Mouse (Mus musculus) frontal cortex, postnatal 25 days (tissue): ENCODE data around the gene Tbc1d1.
A peak's percentile ranks its signal among the peaks of the same experiment; 100 is the strongest.

Experiments
- DNase-seq, 2 experiments: peaks; one replicate each; pipeline ENCODE4 v3.0.0; 2022; ENCODE audit warnings: low spot score in 2 of 2

Tbc1d1 gene

DNA sequence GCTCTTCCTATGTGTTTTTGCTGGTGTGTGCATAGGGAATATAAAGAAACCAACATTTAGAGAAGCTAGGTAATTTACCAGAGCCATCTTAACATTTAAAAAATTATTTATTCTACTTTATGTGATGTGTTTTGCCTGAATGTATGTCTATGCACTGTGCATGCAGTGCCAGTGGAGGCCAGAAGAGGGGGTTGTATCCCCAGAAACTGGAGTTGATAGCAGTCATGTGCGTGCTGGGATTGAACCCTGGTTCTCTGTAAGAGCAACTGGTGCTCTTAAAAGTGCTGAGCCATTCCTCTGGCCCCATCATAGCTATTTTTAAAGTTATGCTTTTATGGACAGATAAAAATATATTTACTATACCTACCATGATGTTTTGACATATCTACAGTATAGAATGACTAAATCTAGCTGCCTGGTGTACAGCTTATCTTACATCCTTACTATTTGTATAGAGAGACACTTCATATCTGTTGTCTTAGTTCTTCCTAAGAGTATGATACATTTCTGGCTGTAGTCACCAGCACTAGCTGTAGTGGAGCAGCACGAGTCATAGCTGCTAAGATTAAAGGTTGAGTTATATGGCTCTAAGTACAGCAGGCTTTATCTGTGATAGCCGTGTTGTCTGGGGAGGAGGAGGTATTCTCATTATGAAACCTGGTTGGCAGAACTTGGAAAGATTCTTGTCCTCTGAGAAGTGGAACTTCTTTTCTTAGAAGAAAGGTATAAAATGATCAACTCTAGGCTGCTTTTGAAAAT is 83.0 kb downstream of the Tbc1d1 start:
- no peak for DNase-seq

DNA sequence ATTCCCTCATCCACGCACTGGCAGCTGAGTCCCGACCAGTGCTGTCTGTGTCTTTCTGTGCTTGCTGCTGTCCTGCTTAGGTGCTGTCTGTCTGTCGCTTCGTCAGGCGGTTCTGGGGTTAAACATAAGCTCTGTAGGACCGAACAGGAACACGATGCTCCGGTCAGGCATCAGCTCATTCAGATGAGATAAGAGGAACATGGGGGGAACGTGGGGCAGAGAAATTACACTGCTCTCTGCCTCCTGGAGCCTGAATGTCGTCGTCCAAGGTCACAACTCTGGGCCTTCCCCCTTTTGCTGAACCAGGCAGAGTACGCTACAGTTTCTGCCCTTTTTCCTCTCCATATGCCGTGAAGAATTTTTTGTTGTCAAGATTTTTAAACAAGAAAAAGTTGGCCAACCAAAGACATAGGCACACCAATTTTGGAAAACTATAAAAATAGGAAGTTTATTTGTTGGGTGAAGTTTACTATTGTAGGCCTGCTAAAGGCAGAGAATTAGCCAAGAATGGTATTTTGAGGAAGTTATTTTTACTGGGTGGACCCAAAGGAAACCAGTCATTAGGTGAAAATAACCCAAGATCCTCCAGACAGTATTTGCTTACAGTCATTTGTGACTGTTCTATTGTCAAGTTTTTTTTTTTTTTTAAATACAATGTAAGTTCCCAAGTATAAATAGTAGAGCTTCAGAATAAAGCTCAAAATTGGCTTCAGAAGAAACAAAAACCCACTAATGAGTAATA is 85.0 kb downstream of the Tbc1d1 start:
- no peak for DNase-seq

DNA sequence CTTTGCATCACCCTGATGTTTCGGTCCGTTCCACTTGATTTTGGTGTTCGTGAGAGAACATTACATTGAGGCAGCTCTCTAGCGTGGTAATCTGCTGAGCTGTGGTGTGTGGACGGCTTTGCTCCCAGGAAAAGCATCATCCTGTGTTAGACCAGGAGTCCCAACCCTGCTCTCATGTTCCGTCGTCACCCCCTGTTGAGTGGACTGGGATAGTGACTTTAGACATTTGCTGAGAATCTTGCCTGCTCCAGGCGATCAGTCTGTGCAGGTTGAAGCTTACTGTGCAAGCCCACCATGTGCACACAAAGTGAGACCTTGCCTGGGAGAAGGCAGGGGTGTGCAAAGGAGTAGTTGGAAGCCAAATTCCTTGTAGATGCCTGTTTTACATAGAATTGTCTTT is 85.8 kb downstream of the Tbc1d1 start:
- no peak for DNase-seq

DNA sequence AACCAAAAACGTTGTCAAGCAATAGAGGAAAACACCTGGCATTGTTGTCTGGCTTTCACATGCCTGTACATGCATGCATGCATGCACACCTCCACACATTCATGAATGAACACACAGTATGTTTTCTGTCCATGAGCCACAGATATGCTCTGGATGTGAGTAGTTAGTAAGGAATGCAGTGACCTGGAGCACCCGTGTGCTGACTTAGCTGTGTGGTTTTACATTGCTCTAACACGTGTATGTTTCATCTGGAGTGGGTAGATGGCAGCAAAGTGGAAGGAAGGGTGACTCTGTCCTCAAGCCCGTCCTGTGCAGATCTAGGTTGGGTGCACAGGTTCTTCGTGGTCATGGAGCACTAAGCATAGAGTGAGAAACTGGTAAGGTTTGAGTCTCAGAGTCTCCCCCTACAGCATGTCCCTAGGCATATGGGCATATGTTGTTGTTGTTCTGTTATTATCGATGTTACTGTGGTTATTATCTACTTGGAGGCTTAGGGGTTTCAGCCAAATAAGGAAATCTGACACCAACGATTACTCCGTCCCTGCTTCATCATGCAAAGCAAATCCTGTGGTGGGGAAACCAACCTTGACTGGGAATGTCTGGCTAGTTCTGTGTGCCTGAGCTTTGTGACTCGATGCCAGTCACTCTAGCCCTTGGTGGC is 86.8 kb downstream of the Tbc1d1 start:
- DNase-seq: no peak

DNA sequence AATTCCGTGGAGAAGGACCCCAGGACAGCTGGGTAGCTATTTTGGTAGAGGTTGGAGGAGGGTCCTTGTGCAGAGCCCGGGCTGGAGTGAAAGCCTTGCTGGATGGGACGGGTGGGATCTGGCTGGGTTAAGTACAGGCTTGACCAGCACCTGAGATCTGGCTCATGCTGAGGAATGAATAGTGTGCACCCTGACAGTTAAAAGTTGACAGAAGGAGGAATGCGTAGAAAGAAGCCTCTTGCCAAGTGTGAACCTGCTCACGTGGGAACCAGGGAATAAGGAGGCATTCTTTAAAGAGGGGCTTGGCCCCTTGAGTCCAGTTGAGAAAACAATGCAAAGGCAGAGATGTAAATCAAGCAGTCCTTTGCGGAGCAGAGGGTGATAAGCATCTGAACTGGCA is 87.6 kb downstream of the Tbc1d1 start:
- DNase-seq: no peak

DNA sequence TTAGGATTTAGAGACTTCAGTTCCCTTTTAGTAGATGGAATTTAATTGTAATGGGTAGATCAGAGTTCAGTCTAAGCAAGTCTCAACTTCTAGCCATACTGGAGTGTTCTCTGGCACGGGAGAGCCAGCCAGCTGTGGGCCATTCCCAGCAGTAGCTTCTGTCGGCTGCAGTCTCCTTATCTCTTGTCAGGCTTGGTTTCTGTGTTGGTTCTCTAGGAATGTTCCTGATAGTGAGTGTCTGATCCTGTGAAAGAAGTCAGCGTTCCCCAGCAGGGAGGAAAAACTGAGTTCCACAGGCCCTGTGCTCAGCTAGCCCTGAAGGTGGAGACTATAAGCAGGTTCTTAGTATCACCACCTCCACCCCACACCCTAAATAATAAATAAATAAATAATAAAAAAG is 88.2 kb downstream of the Tbc1d1 start:
- DNase-seq: no peak

DNA sequence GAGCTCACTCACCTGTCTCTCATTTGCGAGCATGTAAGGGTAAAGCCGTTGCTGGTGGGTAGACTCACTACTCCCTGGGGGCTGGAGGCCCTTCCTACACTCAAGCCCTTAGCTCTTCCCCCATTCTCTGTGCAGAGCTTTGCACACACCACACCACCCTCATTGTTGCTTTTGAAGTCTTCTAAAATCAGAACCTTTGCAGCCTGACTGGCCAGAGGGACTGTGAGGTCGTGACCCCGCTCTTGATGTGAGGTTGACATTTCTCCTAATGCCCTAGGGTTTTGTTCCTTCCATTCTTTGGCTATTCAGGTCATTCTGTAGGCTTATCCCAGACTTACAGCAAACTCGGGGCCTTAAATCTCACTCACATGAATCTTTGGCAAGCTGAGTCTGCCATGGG is 88.6 kb downstream of the Tbc1d1 start:
- no peak for DNase-seq

DNA sequence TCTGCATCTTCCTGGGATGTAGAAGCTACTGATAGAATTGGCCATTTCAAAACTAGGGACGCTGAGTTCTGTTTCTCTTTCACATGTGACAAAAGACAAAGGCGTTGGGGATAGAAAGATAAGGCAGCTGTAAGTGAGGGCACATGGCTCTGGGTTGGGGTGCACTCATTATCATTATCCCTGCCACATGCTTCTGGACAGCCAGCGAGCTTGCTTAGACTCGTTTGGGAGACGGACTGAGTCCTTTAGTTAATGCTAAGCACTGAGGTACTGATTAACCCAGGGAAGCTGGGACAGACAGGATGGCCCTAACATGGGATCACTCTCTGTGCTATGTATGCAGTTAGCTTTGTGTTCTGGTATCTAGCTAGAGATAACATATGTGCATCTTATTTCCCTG is 95.3 kb downstream of the Tbc1d1 start:
- DNase-seq: no peak

DNA sequence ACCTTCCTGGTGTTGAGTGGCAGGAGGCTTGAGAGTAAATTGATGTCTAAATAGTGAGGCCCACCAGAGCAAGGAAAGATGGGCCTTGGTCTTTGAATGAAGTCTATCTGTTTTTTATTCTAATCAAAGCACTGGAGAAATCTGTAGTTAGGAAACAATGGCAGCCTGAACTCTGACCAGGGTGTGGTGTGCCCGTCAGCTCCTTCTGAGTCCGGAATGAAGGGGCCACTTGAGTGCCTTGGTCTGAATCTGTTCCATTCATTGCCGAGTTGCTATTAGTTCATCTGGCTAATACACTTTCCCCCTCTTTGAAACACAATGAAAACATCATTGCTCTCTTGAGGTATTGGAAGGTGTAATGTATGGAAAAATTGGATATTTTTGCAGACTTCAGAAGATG is 98.2 kb downstream of the Tbc1d1 start:
- DNase-seq: no peak

DNA sequence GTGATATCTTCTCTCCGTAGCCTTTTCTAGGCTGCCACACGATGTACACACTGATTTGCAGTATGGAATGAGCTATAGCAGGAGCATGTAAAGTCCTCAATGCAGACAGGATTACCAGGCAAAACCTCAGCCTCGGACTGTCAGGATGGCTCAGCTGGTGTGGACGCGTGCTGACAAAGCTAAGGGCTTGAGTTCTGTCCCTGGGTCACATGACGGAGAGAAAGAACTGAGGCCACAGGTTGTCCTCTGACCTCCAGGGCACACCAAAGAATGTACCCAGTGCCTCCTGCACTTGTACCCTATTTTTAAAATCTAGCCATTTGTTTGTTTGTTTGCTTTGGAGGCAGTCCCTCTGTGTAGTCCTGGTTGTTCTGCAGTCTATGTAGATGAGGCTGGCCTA is 98.9 kb downstream of the Tbc1d1 start:
- no peak for DNase-seq

DNA sequence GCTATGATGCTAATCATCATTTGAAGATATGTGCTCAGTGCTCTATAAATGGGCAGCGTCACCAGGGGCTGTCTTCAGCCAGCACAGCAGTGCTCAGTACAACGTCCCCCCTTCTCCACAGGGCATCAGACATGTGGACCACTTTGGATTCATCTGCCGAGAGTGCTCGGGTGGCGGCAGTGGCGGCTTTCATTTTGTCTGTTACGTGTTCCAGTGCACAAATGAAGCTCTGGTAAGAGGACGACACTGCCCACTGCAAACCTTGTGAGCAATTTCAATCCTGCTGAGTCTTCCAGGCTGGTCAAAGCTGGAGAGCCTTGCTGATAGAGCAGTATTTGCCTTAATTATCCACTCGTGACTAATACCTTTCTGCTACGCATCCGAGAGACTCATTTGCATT is 107.2 kb downstream of the Tbc1d1 start:
- DNase-seq: no peak

DNA sequence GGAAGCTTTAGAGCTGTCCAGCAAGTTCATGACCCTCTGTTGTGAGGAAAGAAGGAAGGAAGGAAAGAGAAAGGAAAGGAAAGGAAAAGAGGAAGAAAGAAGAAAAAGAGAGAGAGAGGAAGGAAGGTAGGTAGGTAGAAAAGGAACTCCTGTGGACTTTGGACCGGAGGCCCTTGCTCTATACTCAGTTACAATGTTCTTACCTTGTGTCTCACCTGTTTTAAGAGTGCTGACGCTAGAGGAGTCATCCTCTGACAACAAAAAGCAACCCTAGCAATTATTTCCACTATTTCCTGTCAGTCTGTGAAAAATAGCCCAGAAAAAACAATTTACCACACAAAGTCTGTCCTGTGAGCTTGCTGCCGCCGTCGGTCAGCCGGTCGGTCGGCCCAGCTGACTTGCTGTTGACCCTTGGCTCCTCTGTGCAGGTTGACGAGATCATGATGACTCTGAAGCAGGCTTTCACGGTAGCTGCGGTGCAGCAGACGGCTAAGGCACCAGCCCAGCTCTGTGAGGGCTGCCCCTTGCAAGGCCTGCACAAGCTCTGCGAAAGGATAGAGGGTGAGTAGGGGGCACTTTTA is 107.9 kb downstream of the Tbc1d1 start:
- no peak for DNase-seq

DNA sequence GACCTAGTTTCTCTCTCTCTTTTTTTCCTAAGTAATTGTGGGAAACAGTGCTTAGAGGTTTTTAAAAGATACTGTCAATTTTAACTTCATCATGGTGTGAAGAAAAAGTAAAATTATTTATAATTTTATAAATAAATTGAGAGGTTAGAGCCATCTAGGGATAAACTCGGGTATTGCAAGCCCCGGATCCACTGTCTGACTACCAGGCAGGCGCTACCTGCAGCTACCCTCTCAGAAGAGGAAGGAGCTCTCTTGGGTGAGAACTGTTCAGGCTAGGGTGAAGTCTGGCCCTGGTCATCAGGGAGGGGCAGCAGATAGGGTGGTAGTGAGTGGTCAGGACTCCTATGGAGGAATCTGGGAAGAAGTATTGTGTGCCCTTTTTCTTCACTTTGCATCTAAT is 109.0 kb downstream of the Tbc1d1 start:
- DNase-seq: peak in 1 of 2 experiments; percentile 33

DNA sequence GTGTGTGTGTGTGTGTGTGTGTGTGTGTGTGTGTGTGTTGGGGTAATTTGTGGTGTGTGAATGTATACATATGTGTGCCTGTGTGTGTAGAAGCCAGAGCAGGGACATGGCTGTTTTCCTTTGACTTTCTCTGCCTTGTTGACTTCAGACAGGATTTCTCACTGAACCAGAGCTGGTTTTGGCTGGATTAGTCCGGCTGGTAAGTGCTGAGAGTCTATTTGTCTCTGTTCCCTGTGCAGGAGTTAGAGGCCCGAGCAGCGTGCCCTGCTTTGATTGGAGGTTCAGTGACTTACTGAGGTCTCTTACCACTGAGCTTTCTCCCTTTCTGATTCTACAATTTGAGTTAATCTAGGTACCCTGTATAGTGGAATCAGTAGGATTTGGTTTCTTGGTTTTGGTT is 109.8 kb downstream of the Tbc1d1 start:
- no peak for DNase-seq

DNA sequence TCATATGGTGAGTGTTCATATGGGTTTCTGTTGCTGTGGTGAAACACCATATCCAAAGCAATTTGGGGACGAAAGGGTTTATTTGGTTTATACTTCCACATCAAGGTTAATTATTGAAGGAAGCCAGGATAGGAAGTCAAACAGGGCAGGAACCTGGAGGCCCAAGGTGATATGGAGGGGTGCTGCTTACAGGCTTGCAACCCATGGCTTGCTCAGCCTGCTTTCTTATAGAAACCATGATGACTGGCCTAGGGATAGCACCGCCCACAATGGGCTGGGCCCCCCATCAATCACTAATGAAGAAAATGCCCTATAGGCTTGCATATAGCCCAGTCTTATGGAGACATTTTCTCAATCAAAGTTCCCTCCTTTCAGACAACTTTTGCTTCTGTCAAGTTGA is 110.4 kb downstream of the Tbc1d1 start:
- DNase-seq: no peak

DNA sequence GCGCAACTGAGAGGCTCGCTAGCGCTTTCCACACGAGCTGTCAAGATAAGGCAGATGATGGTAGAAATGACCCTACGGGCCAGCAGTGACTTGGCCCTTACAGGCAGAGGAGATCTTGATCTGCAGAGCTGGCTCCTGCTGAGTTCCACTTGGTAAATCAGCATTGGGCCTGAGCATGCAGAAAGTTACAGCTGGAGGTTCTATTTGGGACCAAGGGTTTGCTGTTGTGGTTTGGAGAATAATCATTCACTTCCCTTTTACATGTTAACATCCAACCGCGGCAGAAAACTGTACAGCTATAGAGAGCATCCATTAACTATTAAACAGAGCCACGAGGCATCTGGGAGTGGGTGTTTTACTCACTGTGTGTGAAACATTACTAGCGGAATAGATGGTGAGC is 111.2 kb downstream of the Tbc1d1 start:
- no peak for DNase-seq

DNA sequence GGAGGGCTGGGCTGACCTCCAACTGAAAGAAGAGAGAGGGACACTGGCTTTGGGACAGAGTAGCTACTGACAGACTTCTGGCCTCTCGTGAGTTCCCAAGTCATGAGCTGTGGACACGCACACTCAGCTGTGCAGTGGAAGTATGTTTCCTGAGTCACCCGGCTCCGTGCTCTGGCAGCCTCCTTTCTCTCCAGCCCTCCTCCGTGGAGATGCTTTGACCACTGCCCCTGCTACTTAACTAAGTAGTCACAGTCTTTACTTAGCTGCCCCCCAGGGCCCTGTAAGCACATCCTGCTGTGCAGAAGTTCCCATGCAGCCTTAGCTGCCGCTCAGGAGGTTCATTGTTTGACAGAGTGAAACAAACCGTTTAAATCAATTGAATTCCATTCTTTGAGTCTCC is 113.6 kb downstream of the Tbc1d1 start:
- no peak for DNase-seq

DNA sequence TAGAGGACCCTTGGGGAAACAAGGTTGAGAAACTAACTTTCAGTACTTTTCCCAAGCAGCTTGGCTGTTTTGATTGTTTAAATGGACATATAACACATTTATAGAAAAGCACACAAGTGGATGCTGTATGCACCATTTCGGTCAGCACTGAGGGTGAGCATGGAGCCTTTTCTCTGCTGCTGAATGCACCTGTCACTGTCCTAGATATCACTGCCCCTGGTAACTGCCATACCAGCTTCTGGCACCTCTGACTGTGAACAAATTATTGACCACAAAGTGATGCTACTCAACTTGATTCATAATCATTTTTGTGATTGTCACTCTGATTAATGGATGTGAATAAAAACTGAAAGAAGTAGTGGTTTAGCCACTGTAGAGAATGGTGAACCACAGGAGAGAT is 117.4 kb downstream of the Tbc1d1 start:
- no peak for DNase-seq

DNA sequence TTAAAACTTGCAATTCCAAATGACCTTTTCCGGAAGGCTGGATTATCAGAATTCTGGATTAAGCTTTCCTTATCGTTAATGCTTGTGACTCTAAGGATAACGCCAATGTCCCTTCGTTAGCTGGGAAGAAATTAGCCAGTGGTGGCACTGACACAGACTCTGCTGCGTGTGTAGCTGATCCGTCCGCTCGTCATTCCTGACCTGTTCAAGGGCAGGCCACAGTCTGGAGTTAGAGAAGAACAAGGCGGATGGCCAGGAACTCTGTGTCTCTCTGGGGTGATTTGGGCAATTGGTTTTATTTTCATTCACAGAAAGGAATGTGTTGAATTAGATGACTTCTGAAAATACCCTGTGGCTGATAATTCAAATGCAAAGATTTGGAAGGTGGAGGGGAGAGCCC is 118.2 kb downstream of the Tbc1d1 start:
- no peak for DNase-seq

DNA sequence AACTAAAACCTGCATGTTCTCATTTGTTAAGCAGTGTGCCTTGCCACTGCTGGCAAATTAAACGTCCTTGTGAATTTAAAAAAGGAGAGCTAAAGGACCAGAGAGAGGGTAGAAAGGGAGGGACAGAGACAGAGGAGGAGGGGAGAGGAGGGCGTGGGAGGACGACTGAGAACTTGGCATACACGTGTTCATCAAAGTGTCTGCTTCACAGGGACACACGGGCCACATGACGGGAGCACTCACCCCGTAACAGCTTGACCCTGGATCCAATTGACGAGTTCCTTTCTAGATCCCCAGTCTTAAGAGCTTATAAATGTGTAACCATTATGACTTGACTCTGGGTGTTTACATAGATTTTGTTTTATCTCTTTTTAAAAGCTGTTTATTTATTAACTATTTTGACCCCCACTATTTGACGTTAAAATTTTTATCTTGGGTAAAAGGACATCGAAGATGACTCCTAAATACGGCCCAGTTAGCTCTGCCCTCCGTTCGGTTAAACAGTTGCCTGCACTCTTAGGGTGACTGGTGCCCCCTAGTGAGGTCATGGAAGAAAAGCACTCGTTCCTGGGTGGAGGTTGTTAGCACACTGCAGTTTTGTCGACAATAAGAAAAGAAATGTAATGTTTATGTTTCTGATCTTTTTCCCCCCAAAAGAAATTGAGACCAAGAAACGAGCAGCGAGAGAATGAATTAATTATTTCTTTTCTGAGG is 118.8 kb downstream of the Tbc1d1 start:
- no peak for DNase-seq

DNA sequence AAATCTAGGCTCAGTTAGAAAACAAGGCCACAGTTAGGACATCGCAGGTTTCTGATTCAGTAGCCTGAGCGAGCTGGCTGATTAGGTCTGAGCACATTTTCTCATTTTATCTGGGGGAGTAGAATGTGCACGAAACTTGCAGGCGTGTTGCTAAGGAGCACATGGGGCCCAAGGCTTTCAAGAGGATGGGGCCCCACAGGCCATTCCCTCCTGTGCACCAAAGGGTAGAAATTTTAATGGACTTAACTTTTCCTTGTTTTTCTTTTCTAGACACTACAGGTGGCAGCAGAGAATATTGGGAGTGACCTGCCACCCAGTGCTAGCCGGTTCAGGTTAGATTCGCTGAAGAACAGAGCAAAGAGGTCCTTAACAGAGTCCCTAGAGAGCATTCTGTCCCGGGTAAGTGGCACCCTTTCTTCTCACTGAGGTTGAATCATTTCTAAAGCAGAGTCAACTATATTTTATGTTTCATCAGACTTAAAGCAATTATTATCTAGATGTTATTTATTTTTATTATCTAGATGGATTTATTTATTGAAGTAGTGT is 121.6 kb downstream of the Tbc1d1 start:
- DNase-seq: no peak

DNA sequence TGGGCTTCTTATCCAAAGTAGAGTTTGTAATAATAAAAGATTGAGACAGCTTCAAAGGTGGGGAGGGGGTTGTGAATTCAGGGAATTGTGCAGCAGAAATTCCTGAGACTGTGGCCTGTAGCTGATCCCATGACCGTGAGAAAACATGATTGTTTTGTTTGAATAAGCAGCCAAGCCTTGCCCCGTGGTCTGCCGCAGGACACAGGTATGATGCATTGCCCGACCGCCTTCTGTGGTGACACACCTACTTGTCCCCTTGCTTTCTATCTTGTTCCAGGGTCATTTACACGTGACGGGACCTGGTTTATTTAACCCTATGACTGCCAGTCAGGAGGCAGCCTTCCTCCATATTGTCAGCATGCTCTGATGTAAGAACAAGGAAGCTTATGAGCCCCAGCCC is 123.6 kb downstream of the Tbc1d1 start:
- no peak for DNase-seq
